Mouse (Mus musculus) thymus, adult 2 months (tissue): ENCODE measurements at regions not wholly inside any gene's neighbourhood (a gene's known extent, or its start where the extent isn't known, plus 50 kb on each side); places are given as distances from the start of the nearest gene placed in this dataset.

Source experiments
- CTCF ChIP-seq: fragments of 200-500 bp; IDR thresholded peaks from 2 replicates; pipeline ENCODE4 v1.5.1; 2012; ENCODE audit warnings: mild to moderate bottlenecking, control low read depth, low read length, moderate library complexity, borderline replicate concordance; ENCODE audit not compliant: control insufficient read depth, poor library complexity, insufficient read depth; ENCODE audit errors: extremely low read depth
- POLR2A ChIP-seq: fragments of 200-500 bp; IDR thresholded peaks from 2 replicates; pipeline ENCODE4 v1.6.1; 2012; ENCODE audit warnings: mild to moderate bottlenecking, low read length, control low read depth, moderate library complexity; ENCODE audit not compliant: control insufficient read depth, poor library complexity, insufficient read depth; ENCODE audit errors: extremely low read depth

- TF ChIP-seq CTCF (no peak), POLR2A (no peak)
These were observed 84.3 kb upstream of the Lgalsl start for GRCm38 (mm10) chr11:20915182-20915602.
